Mouse (Mus musculus) embryonic fibroblast, embryonic 13.5 days (primary cell): Measurements from ENCODE around the gene Ralgps1. TPM values are rescaled to one million over a fixed set of nuclear protein-coding genes. Genes with fewer than 3 reads are reported as not detected.
A peak's percentile ranks its signal among the peaks of the same experiment; 100 is the strongest.

ENCODE experiments used
- H3K27ac ChIP-seq: 2 replicates; pipeline ENCODE4 v1.5.1; 2012; ENCODE audit warnings: low read length, control low read depth, inconsistent platforms; ENCODE audit not compliant: insufficient read depth
- H3K4me1 ChIP-seq: 2 replicates; pipeline ENCODE4 v1.6.1; 2011; ENCODE audit warnings: low read length; ENCODE audit not compliant: control insufficient read depth, insufficient read depth
- H3K4me3 ChIP-seq: 2 replicates; pipeline ENCODE4 v1.5.1; 2011; ENCODE audit warnings: mild to moderate bottlenecking, control low read depth, low read length; ENCODE audit not compliant: insufficient read depth
- CTCF ChIP-seq: IDR thresholded peaks from 2 replicates; pipeline ENCODE4 v1.5.1; 2011; ENCODE audit warnings: mild to moderate bottlenecking, control low read depth, low read length, moderate library complexity, borderline replicate concordance; ENCODE audit not compliant: insufficient read depth
- POLR2A ChIP-seq: IDR thresholded peaks from 2 replicates; pipeline ENCODE4 v1.6.1; 2011; ENCODE audit warnings: low read depth, mild to moderate bottlenecking, control low read depth, low read length, moderate library complexity
- polyA plus RNA-seq: library from polyadenylated mRNA; stranded (reverse); fragments of >200 nt; gene quantifications from 2 replicates; pipeline ENCODE4 v1.2.4, GENCODE M21; 2011; ENCODE audit warnings: low read depth; ENCODE audit not compliant: missing spikeins, insufficient read length

The Ralgps1 gene
- polyA plus RNA-seq, 1 experiment, result 4.0 TPM

DNA sequence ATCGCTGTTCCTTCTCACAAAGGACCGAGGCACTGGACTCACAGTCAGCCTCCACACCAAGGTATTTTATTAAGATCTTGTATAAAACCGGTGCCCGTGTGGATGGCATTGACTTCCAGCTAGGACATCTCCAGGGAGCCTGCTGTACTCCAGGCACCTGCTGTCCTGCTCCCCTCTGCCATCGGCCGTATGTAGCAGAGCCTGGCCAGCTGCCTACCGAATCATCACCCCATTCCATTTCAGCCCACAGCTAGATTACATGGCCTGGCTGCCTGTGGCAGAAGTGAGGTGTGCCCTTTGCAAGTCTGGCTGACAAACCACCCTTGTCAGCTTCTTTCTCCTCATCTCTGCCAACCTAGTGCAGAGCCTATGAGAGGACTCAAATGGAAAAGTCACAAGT is 197.6 kb downstream of the Ralgps1 start:
- Histone ChIP-seq H3K4me1 (peaks cover 9% of the 10 kb centered on the region), H3K4me3 (no peak overlapping the region), H3K27ac (no peak overlapping the region)
- TF ChIP-seq CTCF (no peak), POLR2A (no peak)

DNA sequence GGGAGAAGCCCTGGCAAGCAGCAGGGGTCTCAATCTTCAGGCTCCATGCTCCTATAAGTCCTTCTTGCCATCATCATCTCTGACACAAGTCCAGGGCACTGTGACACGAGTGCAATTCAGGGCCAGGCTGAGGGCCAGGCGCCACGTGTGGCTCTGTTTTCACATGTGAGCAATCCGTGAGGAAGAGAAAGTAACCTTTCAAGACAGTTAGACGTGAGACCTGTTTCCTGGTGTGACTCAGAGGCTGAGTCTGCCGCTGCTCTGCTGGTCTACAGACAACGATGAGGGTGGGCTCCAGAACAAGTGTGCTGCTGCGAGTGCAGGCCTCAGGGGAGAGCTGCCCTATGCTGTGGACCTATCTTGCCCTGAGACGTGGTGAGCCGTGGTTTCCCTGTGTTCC is 198.2 kb downstream of the Ralgps1 start:
- TF ChIP-seq POLR2A (no peak), CTCF (no peak)
- H3K27ac ChIP-seq, result no peak overlapping the region
- H3K4me1 ChIP-seq, result peaks cover 9% of the 10 kb centered on the region
- H3K4me3 ChIP-seq, result no peak overlapping the region

DNA sequence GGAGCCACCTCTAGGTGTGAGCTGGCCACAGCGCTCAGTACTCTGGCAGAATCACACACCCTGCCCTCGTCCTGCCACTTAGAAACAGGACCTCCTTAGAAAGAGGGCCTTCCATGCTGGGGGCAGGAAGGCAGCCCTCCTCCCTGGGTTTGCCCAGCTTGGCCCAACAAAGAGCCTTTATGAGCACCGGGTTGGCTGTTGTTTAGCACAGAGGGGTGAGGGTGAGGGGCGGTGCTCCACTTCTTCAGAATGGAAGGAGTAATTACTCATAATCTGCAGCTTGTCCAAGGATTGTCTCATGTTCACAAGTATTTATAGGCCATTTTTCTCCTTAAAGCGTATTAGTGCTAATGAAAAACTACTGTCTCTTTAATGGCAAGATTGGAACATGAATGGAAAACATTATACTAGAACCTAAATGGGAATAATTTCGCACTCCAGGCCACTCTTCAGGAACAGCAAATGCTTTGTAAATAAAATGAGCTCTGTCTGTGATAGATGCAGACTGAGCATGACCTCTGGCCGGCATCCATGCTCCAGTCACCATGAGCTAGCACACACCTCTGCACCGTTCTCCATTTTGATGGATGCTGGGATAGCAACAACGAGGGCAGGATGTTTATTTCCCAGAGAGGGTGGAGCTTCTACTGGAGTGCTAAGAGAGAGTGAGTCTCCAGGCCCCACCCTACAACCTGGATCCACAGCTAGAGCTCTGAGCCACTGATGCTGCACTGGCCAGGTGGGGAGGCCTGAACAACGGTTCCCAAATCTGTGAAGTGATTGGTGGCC is 200.3 kb downstream of the Ralgps1 start:
- TF ChIP-seq CTCF, result no peak
- no peak for TF ChIP-seq POLR2A
- no peaks in the 10 kb centered on the region for H3K4me1 ChIP-seq
- no peak overlapping the region for H3K4me3 ChIP-seq
- H3K27ac ChIP-seq, result no peak overlapping the region

DNA sequence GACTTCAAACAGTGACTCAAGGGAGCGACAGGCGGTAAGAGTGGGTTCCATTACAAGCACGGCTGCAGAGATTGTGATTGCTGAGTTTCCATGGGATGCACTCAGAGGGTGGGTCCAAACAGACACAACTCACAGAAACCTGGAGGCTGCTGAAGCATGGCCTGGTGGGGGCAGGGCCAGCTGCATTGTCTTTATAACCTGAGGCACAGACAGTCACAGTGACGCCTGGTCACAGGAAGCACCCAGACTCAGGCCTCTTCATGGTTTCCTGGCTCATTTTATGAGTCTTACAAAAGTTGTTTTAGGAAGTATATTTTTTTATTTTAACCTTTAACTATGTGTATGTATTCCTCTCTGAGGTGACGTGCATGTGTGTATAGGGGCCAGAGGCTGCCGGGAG is 201.8 kb downstream of the Ralgps1 start:
- H3K27ac ChIP-seq, result no peak overlapping the region
- TF ChIP-seq POLR2A (no peak), CTCF (no peak)
- no peak overlapping the region for H3K4me3 ChIP-seq
- no peaks in the 10 kb centered on the region for H3K4me1 ChIP-seq

DNA sequence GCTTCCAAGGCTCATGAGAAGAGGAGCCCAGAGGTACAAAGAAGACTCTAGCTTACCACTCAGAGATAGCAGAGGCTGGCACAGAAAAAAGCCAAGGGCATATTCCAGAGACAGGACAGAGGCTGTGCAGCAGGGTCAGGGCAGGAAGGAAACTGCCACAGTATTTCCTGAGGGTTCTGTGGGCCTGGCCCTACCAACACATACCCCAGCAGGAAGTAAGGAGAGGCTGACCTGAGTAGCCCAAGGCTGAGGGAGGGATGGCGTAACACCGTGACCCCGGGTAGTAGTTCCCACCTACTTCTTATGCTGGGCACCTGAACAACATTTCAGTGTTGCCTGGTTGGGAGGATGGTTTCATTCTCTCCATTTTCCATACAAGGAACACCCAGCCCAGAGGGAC is 204.2 kb downstream of the Ralgps1 start:
- no peaks in the 10 kb centered on the region for H3K4me1 ChIP-seq
- TF ChIP-seq CTCF (no peak), POLR2A (no peak)
- H3K4me3 ChIP-seq, result no peak overlapping the region
- no peak overlapping the region for H3K27ac ChIP-seq

DNA sequence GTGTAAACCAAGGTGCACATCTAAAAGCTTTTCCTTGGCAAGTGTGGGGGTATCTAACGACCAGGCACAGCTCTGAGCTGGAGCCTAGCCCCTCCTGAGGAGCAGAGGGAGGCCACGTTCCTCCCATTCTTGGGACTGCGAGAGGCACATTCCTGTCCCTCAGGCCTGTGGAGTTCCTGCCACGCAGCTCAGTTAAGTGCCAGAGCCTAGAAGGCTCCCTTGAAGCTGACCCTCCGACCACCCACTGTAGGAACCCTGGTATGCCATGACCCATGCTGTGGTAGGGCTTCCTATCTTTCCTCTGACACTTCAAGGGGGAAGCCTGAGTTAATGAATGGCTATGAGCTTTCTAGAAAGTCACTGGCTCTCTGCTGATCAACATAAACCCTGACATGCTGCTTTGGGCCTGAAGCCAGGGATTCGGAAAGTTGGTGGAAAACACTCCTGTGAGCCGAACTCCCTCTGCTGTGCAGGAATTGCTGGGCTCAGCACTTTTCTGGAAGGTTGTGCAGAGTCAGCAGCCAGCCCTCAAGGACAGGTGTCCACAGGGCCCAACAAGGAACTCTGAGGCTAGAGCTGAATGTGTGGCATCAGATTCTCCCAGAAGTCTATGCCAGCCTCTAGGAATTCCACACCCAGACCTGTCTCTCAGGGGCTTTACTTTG is 205.4 kb downstream of the Ralgps1 start:
- Histone ChIP-seq H3K4me1 (no peaks in the 10 kb centered on the region), H3K27ac (no peak overlapping the region), H3K4me3 (no peak overlapping the region)
- TF ChIP-seq CTCF (no peak), POLR2A (no peak)

DNA sequence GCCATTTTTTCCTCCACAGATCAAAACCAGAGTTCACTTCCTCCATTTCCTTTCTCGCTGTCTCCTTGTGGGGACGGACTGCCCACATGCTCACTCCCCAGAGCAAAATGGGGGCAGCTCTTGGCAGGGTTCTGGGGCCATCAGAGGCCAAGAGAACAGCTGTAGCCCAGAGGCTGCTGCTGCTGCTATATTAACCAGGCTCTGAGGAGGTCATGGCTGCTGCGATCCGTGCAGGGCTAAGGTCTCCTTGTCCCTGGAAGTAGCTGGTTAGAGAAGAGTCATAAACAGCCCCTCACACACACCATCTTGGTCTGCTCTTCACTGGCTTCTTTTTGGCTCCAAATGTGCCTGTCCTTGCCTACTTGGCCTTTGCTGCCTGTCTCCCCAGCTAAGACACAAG is 206.1 kb downstream of the Ralgps1 start:
- TF ChIP-seq POLR2A (no peak), CTCF (no peak)
- no peak overlapping the region for H3K27ac ChIP-seq
- H3K4me3 ChIP-seq, result no peak overlapping the region
- no peaks in the 10 kb centered on the region for H3K4me1 ChIP-seq

DNA sequence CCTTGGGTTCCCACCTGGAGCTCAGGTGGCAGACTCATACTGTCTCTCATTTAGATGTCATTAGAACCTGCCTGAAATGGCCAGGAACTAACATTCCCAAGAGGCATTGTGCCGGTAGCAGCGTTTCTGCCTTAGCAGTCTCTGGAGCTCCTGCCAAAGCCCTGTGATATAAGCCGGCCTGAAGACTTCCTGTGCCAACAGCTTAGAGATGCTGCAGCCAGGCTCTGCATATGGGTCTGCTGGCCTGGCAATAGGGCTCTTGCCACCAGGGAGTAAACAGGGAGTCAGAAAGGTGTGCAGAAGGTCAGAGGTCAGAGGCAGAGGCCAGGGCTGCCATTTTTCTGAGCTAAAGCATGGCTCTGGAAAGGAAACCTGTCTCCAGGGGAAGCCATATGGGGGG is 206.6 kb downstream of the Ralgps1 start:
- Histone ChIP-seq H3K4me3 (no peak overlapping the region), H3K4me1 (no peaks in the 10 kb centered on the region), H3K27ac (no peak overlapping the region)
- TF ChIP-seq CTCF, result no peak
- no peak for TF ChIP-seq POLR2A

DNA sequence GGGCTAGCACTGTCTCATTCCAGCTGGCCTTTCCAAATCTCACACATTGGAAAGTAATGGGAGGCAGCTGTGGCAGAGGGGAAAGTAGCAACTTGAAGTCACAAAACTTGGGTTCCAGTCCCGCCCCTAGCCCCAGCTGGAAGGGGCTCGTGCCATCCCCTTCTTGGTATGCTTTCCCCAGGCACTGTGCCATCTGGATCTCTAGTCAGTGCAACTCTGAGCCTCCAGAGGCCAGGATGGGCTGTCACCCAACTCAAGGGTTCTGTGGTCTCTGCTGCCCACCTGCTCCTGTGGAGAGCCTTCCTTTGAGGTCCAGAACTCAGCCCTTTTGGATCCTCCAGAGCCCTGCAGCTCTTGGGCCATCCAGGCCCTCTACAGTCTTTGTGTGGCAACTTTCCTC is 209.2 kb downstream of the Ralgps1 start:
- TF ChIP-seq POLR2A (no peak), CTCF (no peak)
- Histone ChIP-seq H3K4me3 (no peak overlapping the region), H3K4me1 (no peaks in the 10 kb centered on the region), H3K27ac (no peak overlapping the region)

DNA sequence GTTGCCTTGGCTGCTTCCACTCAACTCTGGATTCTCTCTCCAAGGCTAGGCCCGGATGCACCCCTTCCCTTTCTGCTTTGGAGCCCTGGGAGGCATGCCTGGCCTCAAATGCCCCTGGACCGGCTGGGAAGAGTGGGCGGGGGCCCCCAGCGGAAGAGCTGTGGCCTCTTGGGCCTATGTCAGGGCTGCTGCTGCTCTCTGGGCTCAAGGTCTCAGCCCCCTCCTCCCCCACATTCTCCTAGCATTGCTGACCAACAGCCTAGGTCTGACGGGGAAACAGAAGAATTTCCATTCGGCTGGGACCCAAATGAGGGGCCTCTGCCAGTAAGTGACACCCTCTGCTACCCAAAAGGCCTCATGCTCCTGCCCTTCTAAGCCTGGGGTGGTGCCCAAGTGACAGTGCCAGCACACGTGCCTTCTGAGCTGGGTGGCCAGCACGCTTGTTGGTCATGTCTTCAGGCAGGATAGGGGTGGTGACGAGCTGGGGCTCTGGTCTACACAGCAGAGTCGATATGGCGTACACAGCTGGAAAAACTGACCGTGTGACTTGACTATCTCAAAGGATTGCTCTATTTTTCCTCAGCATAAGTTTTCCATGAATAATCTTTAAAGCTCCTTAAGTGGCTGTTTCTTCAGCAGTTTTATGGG is 210.8 kb downstream of the Ralgps1 start:
- TF ChIP-seq POLR2A, result no peak
- no peak for TF ChIP-seq CTCF
- Histone ChIP-seq H3K27ac (peak overlapping the region; percentile 49), H3K4me3 (no peak overlapping the region), H3K4me1 (no peaks in the 10 kb centered on the region)
